Mouse (Mus musculus): ENCODE results near the gene Olfr527.

The Olfr527 gene

GRCm38 (mm10) chr7:140333717-140334116 lies at the start of gene Olfr527:
Gene Olfr527 (plus strand): TSS chr7:140334017.
- DNase-seq (ENCODE audit: low read depth, low spot score) = no peak

GRCm38 (mm10) chr7:140295746-140296145 lies 38.1 kb upstream of the Olfr527 start:
- no peak for DNase-seq (ENCODE audit: low read depth, low spot score)

DNA sequence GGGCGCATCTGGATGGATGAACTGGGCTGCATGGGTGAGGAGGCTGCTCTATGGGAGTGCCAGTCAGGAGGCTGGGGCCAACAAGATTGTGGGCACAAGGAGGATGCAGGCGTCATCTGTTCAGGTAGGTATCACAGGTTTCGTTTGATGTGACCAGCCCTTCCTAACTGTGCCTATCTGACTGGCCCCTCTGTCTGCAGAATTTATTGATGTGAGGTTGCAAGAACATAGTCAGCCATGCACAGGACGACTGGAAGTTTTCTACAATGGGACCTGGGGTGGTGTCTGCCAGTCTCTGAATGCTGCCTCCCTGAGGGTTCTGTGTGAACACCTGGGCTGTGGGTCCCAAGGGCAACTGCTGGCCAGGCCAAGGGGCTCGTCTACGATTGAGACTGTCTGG lies 36.9 kb upstream of the Olfr527 start:
- DNase-seq (ENCODE audit: low read depth, low spot score) = no peak

DNA sequence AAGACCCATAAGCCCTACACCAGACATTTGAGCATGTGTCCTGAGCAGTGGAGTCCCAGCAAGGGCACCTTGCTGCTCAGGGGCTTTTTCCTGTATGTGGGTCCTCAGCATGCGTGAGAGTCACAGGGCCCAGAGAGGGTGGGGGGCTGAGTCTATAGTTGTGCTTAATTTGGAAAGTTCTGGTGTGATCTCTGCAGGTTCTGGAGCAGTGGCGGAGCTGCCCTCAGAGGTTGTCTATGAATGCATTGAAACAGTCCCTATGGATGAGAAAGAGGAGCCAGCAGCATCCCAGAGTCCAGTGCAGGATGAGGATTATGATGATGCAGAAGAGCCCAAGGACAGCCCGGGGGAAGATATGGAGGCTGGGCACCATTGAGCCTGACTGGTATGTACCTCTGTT lies 34.4 kb upstream of the Olfr527 start:
- DNase-seq (ENCODE audit: low read depth, low spot score) = no peak

GRCm38 (mm10) chr7:140319861-140320385 lies 13.9 kb upstream of the Olfr527 start:
- DNase-seq (ENCODE audit: low read depth, low spot score) = no peak

DNA sequence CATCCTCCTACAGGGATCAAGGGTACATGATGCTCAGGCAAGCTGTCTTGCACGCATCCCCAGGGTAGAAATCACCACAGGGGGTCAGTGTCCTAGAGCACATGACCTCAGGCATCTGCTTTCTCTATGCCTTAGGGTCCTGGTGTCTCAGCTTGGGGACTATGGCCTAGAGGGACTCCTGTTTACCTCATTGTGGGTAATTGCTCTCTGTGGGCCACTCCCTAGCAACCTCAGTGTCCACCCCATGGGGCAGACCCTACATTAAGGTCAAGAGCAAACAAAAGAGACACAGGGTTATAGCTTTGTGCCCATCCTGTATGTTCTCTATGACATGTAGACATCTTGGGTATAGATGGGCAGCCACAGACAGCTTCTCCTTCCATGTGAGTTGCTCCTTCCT lies 13.3 kb upstream of the Olfr527 start, which contains the start of gene Olfr525:
Gene Olfr525 (plus strand): TSS at position 301 of the 400 bp plus-strand sequence.
- DNase-seq (ENCODE audit: low read depth, low spot score) = no peak

- no peak for DNase-seq (ENCODE audit: low read depth, low spot score)
These were observed 12.7 kb upstream of the Olfr527 start for GRCm38 (mm10) chr7:140321135-140321534.

DNA sequence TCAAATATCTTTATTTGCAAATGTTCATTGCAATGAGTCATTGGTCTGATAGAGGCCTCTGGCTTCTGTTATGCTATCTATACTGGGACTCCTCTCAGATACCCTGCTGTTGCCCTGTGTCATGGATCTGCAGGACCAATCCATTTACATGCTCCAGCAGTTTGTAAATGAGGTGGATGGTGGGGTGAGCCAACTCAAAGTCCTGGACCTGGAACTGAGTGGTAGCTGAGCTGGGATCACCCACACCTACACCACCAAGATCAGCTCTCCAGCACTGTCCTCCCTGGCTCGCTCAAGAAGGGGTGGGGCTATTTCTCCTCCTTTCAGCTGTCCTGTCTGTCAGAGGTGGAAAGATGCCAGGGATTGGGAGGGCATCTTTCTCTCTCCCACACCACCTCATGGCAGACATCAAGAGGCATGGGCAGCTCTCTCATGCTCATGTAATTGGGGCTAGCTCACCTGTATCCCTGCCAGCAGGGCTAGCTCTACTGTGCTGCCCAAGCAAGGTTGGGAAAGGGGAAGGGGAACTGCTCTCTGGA lies 4.0 kb upstream of the Olfr527 start:
- no peak for DNase-seq (ENCODE audit: low read depth, low spot score)

DNA sequence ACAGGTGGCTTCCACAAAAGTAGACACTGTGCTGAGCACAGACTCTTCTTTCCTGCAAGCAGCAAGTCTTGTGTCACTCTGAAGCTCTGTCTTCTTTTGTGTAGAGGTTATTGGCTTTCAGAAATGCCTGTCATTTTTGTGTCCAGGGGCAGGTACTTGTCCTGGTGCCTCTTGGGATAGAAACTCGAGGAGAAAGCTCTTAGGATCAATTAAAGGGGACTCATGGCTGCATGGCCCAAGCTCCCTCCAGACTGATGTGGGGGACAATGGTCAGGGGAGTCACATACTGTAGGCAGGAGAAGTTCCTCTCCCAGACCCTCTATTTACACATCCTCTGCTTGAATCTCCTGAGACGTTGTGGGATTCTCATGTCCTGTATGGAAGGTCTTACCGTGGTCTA lies 27.8 kb downstream of the Olfr527 start, which contains the start of gene Olfr60:
Gene Olfr60 (minus strand): TSS at position 101 of the 400 bp plus-strand sequence.
- no peak for DNase-seq (ENCODE audit: low read depth, low spot score)

DNA sequence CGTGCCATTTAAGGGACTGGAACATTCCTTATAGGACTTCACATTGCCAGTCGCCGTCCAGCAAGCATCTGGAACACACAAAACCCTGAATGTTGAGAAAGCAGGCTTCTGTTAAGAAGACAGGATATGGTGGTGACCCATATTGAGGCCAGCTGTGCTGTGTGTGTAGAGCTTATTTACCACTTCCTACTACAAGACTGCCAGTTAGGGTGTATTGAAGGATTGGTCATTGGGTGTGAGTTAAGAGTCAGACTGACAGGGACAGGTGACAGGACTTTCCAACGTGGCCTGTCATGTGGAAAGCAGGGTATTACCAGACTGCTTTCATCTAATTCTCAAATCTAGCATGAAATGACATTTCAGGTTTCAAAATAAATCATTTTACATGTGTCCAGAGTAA lies 40.5 kb downstream of the Olfr527 start:
- DNase-seq (ENCODE audit: low read depth, low spot score) = peak; percentile 6

GRCm38 (mm10) chr7:140376231-140376630 lies 42.4 kb downstream of the Olfr527 start, which contains the start of gene Olfr530:
Gene Olfr530 (minus strand): TSS chr7:140376331.
- DNase-seq (ENCODE audit: low read depth, low spot score) = no peak

DNA sequence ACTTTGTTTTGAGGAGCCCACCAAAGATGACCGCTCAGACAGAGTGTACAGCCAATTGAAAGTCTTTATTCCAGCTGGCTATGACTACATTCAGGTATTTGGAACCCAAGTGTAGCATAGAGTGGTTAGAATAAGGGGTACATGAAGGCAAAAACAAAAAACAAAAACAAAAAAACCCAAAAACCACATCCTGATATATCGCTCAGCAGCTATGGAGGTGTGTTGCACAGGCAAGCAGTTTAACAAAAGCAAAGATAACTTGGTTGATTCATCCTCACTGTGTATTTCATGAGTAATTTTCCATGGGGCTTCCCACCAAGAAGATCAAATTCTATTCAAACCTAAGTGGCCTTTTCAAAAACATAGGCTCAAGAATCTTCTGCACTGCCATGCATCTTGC lies 43.1 kb downstream of the Olfr527 start:
- DNase-seq (ENCODE audit: low read depth, low spot score) = no peak
